Mouse (Mus musculus): ENCODE measurements at regions not wholly inside any gene's neighbourhood (a gene's known extent, or its start where the extent isn't known, plus 50 kb on each side); places are given as distances from the start of the nearest gene placed in this dataset.

DNA sequence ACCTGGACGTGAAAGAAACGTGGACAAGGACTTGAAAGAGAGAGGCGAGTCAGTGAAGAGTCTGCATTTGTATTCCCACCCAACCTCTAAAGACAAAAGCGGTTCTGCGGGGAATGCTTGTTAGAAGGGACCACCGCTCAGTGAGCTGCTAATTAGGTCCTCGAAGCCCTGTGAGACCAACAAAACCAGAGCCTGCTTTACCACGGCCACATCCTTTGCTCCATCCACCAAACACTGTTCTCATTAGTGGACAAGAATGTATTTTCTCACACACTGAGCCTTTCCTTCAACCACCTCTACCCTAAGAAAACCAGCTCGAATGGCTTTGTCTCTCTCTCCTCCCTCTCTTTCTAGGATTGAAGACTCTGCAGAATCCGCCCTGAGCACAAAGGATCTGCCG is 365.1 kb upstream of the Nfe2l3 start:
- Histone ChIP-seq H3K9me3 (ENCODE audit: control insufficient read depth, low read depth, low read length) (no peaks in the 10 kb centered on the region), H3K4me3 (ENCODE audit: low read depth, low read length) (no peak overlapping the region), H3K9ac (replicated peaks; ENCODE audit: low read depth, low read length) (no peak overlapping the region), H3K27ac (ENCODE audit: low read length) (no peak overlapping the region), H3K36me3 (ENCODE audit: control insufficient read depth, insufficient read depth, low read length) (no peaks in the 10 kb centered on the region), H3K4me1 (ENCODE audit: control insufficient read depth, insufficient read depth, low read length) (peaks cover 11% of the 10 kb centered on the region), H3K27me3 (ENCODE audit: control insufficient read depth, insufficient read depth, low read length) (no peaks in the 10 kb centered on the region), H3K4me2 (replicated peaks; ENCODE audit: low read depth, low read length) (no peak overlapping the region)
- WGBS, result 88% methylated on average over 11 of the region's 11 CpGs
- ATAC-seq (ENCODE audit: insufficient number of reproducible peaks, insufficient read depth, low FRiP score, low read depth), result no peak

DNA sequence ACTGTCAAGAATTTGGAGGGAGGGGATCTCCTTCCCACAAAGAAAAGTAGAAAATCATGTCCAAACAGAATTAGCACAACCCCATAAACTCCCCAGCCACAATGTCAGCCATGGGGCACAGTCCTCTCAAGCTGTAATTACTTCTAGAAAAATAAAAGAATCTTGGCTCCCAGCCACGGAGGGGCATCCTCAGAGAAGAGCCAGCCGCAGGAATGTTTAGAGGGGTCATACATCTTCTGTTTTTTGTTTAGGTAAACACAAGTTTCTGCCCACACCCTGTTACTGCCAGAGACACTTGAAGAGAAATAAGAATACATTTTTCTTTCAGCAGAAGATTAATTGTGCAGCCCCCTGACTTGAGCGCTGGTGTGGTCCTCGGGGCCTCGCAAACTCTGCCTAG is 362.5 kb upstream of the Nfe2l3 start:
- H3K36me3 ChIP-seq (ENCODE audit: control insufficient read depth, insufficient read depth, low read length), result no peaks in the 10 kb centered on the region
- H3K4me1 ChIP-seq (ENCODE audit: control insufficient read depth, insufficient read depth, low read length), result peaks cover 11% of the 10 kb centered on the region
- H3K4me2 ChIP-seq (replicated peaks; ENCODE audit: low read depth, low read length), result no peak overlapping the region
- H3K9me3 ChIP-seq (ENCODE audit: control insufficient read depth, low read depth, low read length), result no peaks in the 10 kb centered on the region
- H3K4me3 ChIP-seq (ENCODE audit: low read depth, low read length), result no peak overlapping the region
- H3K27ac ChIP-seq (ENCODE audit: low read length), result no peak overlapping the region
- H3K9ac ChIP-seq (replicated peaks; ENCODE audit: low read depth, low read length), result no peak overlapping the region
- WGBS, result 15% methylated on average over 5 of the region's 5 CpGs
- no peak for ATAC-seq (ENCODE audit: insufficient number of reproducible peaks, insufficient read depth, low FRiP score, low read depth)
- no peaks in the 10 kb centered on the region for H3K27me3 ChIP-seq (ENCODE audit: control insufficient read depth, insufficient read depth, low read length)

DNA sequence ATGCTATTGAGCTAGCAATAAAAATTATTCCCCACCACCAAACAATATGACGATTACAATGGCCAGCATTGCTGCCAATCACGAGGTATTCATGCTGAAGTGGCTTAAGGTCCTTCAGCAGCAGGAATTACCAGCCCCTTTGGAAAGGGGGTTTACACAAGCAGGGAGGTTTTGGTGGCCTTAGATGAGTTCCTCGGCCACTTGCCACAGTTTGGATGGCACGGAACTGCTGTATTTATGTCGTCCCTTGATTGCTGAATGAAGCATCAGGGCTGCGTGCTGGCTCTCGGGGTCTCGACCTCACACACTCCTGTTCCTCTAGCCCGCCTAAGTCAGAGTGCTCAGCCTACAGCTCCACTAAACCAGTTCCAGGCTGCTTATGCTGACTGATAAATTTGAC is 361.2 kb upstream of the Nfe2l3 start:
- Histone ChIP-seq H3K27ac (ENCODE audit: low read length) (no peak overlapping the region), H3K9ac (replicated peaks; ENCODE audit: low read depth, low read length) (no peak overlapping the region), H3K4me1 (ENCODE audit: control insufficient read depth, insufficient read depth, low read length) (peaks cover 17% of the 10 kb centered on the region), H3K4me2 (replicated peaks; ENCODE audit: low read depth, low read length) (no peak overlapping the region), H3K36me3 (ENCODE audit: control insufficient read depth, insufficient read depth, low read length) (no peaks in the 10 kb centered on the region), H3K9me3 (ENCODE audit: control insufficient read depth, low read depth, low read length) (no peaks in the 10 kb centered on the region), H3K27me3 (ENCODE audit: control insufficient read depth, insufficient read depth, low read length) (no peaks in the 10 kb centered on the region), H3K4me3 (ENCODE audit: low read depth, low read length) (no peak overlapping the region)
- ATAC-seq (ENCODE audit: insufficient number of reproducible peaks, insufficient read depth, low FRiP score, low read depth), result no peak
- 37% methylated on average over 9 of the region's 9 CpGs for WGBS

DNA sequence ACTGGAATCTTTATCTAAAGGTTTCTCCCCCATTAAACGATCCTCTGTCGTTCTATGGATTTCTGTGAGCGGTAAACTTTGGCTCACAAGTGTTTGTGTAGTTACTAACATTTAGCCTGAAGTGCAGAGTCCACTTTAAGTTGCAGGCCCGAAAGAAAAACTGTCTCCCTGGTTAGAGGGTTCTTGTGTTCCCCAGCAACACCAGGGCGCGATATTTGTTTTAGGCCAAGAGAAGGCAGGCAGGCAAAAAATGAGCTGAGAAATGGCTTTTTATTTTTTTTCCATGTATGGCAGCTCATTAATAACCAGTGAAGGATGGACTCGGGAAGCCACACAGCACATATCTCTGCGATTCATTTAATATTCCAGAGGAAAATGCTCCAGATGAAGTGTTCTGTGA is 357.4 kb upstream of the Nfe2l3 start:
- Histone ChIP-seq H3K9me3 (ENCODE audit: control insufficient read depth, low read depth, low read length) (no peaks in the 10 kb centered on the region), H3K27me3 (ENCODE audit: control insufficient read depth, insufficient read depth, low read length) (no peaks in the 10 kb centered on the region), H3K4me2 (replicated peaks; ENCODE audit: low read depth, low read length) (no peak overlapping the region), H3K4me3 (ENCODE audit: low read depth, low read length) (no peak overlapping the region), H3K4me1 (ENCODE audit: control insufficient read depth, insufficient read depth, low read length) (peaks cover 26% of the 10 kb centered on the region), H3K36me3 (ENCODE audit: control insufficient read depth, insufficient read depth, low read length) (no peaks in the 10 kb centered on the region), H3K27ac (ENCODE audit: low read length) (peak overlapping the region; percentile 21; the same call in 1 of the 2 replicates), H3K9ac (replicated peaks; ENCODE audit: low read depth, low read length) (0 out of 2 replicates have a peak overlapping the region, but pooled peaks have one; percentile 3)
- WGBS, result 37% methylated on average over 8 of the region's 8 CpGs
- no peak for ATAC-seq (ENCODE audit: insufficient number of reproducible peaks, insufficient read depth, low FRiP score, low read depth)

DNA sequence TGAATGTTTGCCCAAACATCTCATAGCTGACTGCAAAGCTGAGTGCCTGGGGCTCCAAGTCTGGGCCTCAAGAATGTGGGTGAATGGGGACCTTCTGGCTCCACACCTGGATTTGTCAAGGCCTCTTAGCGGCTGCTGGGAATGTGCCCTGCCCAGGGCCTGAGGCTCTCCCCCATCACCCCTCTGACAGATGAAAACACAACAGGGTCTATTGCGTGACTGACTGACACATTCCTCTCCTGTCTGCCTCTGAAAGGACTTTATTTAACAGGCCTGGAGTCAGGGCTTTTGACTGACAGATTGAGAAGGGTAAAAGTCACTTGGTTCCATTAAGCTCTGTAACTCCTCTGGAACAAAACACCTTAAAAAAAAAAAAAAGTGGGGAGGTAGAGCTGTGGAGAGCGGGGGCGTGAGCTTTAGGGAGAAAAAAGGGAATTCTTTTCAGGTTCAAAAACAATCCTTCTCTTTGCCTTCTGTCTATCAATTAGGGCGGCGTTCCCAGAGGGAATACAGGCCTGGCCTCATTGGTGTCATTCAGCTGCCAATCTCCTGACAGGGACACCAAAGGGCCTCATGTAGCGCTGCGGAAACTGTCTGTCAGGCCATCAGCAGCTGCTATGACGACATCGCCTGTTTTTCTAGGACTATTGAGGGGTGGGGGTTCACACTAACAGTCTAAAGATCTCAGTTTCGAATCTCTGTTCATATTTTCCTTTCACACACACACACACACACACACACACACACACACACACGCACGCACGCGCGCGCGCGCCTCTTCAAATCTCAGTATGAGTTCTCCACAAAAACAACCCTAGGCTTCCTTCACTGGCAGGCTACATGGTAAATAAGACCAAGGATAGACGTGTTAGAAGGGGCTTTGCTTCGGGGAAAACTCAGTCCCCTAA is 355.4 kb upstream of the Nfe2l3 start:
- Histone ChIP-seq H3K4me3 (ENCODE audit: low read depth, low read length) (no peak overlapping the region), H3K36me3 (ENCODE audit: control insufficient read depth, insufficient read depth, low read length) (no peaks in the 10 kb centered on the region), H3K27ac (ENCODE audit: low read length) (peak overlapping the region; percentile 56), H3K4me2 (replicated peaks; ENCODE audit: low read depth, low read length) (no peak overlapping the region), H3K4me1 (ENCODE audit: control insufficient read depth, insufficient read depth, low read length) (peaks cover 21% of the 10 kb centered on the region), H3K9me3 (ENCODE audit: control insufficient read depth, low read depth, low read length) (no peaks in the 10 kb centered on the region), H3K9ac (replicated peaks; ENCODE audit: low read depth, low read length) (no peak overlapping the region), H3K27me3 (ENCODE audit: control insufficient read depth, insufficient read depth, low read length) (no peaks in the 10 kb centered on the region)
- no peak for ATAC-seq (ENCODE audit: insufficient number of reproducible peaks, insufficient read depth, low FRiP score, low read depth)
- 68% methylated on average over 21 of the region's 21 CpGs for WGBS

DNA sequence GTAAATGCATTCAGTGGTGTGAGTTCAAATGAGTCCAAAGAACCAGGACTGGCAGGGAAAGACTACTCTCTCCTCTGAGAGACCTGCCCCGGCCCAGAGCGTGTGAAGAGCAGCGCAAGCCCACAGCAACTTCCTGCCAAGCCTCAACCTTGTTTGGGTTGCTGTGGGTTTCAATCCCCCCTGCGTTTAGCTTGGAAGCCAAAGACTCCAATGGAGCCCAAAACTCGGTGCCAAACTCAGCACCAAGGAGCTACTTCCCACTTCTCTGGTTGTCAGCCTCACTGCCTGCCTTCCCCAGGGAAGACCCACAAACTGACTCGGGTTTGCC is 354.7 kb upstream of the Nfe2l3 start:
- no peaks in the 10 kb centered on the region for H3K36me3 ChIP-seq (ENCODE audit: control insufficient read depth, insufficient read depth, low read length)
- 70% methylated on average over 6 of the region's 6 CpGs for WGBS
- no peak for ATAC-seq (ENCODE audit: insufficient number of reproducible peaks, insufficient read depth, low FRiP score, low read depth)
- H3K9me3 ChIP-seq (ENCODE audit: control insufficient read depth, low read depth, low read length), result no peaks in the 10 kb centered on the region
- no peaks in the 10 kb centered on the region for H3K27me3 ChIP-seq (ENCODE audit: control insufficient read depth, insufficient read depth, low read length)
- H3K4me3 ChIP-seq (ENCODE audit: low read depth, low read length), result no peak overlapping the region
- H3K27ac ChIP-seq (ENCODE audit: low read length), result no peak overlapping the region; the same call in 1 of the 2 replicates
- H3K9ac ChIP-seq (replicated peaks; ENCODE audit: low read depth, low read length), result no peak overlapping the region
- H3K4me1 ChIP-seq (ENCODE audit: control insufficient read depth, insufficient read depth, low read length), result peaks cover 21% of the 10 kb centered on the region
- H3K4me2 ChIP-seq (replicated peaks; ENCODE audit: low read depth, low read length), result no peak overlapping the region

DNA sequence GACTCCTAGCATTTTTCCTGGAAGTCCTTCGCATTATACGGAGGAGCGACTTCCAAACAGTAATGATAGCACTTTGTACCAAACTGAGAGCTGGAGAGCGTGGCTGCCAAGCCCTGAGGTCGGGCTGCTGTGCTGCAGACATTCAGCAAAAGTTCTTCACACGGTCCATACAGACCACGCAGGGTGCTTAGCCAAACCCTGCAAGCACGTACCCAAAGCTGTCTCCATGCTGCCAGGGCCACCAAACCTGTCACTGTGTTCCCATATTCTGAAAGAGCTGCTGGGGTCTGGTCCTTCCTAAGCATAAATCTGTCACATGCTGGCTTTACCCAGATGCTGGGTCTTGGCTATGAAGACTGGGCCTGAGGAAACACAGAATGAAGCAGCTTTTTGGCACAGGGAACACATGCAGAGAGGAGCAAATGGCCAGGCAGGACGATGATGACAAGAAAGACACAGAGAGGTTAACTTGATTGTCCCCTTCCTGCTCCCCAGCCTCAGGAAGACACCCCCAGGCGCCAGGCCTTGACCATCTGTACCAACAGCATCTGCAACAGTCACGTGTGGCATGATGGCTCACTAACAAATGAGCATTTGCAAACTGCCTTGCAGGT is 354.0 kb upstream of the Nfe2l3 start:
- Histone ChIP-seq H3K27me3 (ENCODE audit: control insufficient read depth, insufficient read depth, low read length) (no peaks in the 10 kb centered on the region), H3K4me2 (replicated peaks; ENCODE audit: low read depth, low read length) (no peak overlapping the region), H3K4me3 (ENCODE audit: low read depth, low read length) (no peak overlapping the region), H3K9ac (replicated peaks; ENCODE audit: low read depth, low read length) (no peak overlapping the region), H3K27ac (ENCODE audit: low read length) (no peak overlapping the region), H3K36me3 (ENCODE audit: control insufficient read depth, insufficient read depth, low read length) (no peaks in the 10 kb centered on the region), H3K9me3 (ENCODE audit: control insufficient read depth, low read depth, low read length) (no peaks in the 10 kb centered on the region), H3K4me1 (ENCODE audit: control insufficient read depth, insufficient read depth, low read length) (peaks cover 21% of the 10 kb centered on the region)
- no peak for ATAC-seq (ENCODE audit: insufficient number of reproducible peaks, insufficient read depth, low FRiP score, low read depth)
- WGBS, result 76% methylated on average over 11 of the region's 11 CpGs

DNA sequence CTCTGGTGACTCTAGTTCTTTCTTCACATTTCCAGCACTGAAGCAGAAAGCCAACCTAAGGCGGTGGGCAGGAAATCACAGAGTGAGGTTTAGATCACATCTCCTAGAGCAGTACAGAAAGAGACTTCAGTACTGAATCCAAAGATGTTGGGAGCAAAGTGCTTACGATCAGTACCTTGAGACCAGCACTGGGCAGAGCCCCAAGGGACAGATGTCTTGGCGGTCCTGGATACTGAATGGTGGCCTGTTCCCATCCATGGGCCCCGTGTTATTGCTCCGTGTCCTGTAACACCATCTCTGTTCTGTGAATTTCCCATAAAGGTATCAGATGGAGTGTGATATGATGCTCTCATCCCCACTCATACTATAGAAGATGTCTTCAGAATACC is 353.5 kb upstream of the Nfe2l3 start:
- Histone ChIP-seq H3K36me3 (ENCODE audit: control insufficient read depth, insufficient read depth, low read length) (no peaks in the 10 kb centered on the region), H3K9me3 (ENCODE audit: control insufficient read depth, low read depth, low read length) (no peaks in the 10 kb centered on the region), H3K9ac (replicated peaks; ENCODE audit: low read depth, low read length) (no peak overlapping the region), H3K4me1 (ENCODE audit: control insufficient read depth, insufficient read depth, low read length) (peaks cover 21% of the 10 kb centered on the region), H3K4me3 (ENCODE audit: low read depth, low read length) (no peak overlapping the region), H3K4me2 (replicated peaks; ENCODE audit: low read depth, low read length) (no peak overlapping the region), H3K27me3 (ENCODE audit: control insufficient read depth, insufficient read depth, low read length) (no peaks in the 10 kb centered on the region), H3K27ac (ENCODE audit: low read length) (no peak overlapping the region)
- ATAC-seq (ENCODE audit: insufficient number of reproducible peaks, insufficient read depth, low FRiP score, low read depth), result no peak
- WGBS, result 91% methylated on average over 5 of the region's 5 CpGs

Data from stomach, embryonic 14.5 days (tissue).